Mouse (Mus musculus) macrophage (primary cell): ENCODE measurements around the gene G430095P16Rik. TPM values are rescaled to one million over a fixed set of nuclear protein-coding genes. Genes with fewer than 3 reads are reported as not detected.

ENCODE experiments used
- H3K27ac ChIP-seq: fragments of 350-480 bp; formaldehyde crosslinking; 2 replicates; pipeline ENCODE4 v1.9.0; 2021
- H3K36me3 ChIP-seq: fragments of 350-480 bp; formaldehyde crosslinking; 2 replicates; pipeline ENCODE4 v1.9.0; 2021; ENCODE audit errors: inconsistent target
- H3K4me3 ChIP-seq: fragments of 350-480 bp; formaldehyde crosslinking; 2 replicates; pipeline ENCODE4 v1.9.0; 2021; ENCODE audit errors: inconsistent target
- H3K79me2 ChIP-seq: fragments of 350-480 bp; formaldehyde crosslinking; 2 replicates; pipeline ENCODE4 v1.9.0; 2021; ENCODE audit errors: inconsistent target
- WGBS: methylation state at CpG from one replicate; pipeline ENCODE4 v1.1.7; 2026; ENCODE audit warnings: inconsistent platforms; ENCODE audit not compliant: missing documents; 5-methylcytosine and 5-hydroxymethylcytosine counted together
- polyA plus RNA-seq: library from polyadenylated mRNA; stranded (reverse); fragments of 250-400 nt; gene quantifications from 3 replicates; pipeline ENCODE4 v1.2.4, GENCODE M21; 2018; ENCODE audit warnings: inconsistent platforms

Gene G430095P16Rik
- polyA plus RNA-seq, 1 experiment from 2014 or later, result not detected

DNA sequence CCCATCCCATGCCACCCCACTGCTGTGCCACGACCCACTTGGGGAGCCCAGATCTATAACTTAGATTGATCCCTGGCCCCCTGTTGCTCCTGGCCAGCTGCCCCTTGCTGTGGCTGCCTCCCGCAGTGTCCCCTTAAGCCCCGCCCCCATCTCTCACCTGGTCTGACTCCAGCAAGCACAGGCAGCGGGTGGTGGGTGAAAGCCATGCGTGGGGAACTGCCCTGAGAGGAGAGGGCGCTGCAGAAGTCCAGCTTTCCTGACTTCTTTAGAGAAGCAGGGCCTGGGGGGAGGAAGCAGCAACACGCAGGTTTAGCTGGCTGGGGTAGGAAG lies 729 bp downstream of the G430095P16Rik start:
- Histone ChIP-seq H3K4me3 (no peak overlapping the region), H3K36me3 (no peaks in the 10 kb centered on the region), H3K27ac (peak overlapping the region; percentile 25), H3K79me2 (no peaks in the 10 kb centered on the region)
- WGBS, result 27% methylated on average over 7 of the region's 7 CpGs

DNA sequence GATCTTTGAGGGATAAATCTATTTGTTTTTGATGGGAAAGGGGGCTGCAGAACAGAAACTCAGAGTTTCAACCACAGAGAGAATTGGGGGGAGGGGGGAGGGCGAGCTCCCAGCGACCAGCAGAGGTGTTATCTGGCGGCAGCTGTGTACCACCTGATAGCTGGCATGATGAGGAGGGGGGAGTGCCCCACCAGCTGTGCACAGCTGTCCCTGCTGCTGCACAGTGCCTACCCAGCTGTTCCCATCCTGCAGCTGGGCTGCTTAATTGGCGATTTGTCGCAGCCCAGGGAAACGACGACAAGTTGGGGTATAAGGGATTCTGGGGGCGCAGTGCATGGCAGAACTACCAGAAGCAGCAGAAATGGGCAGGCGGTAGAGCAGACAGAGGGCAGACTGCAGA lies 1.9 kb downstream of the G430095P16Rik start:
- Histone ChIP-seq H3K27ac (peak overlapping the region; percentile 40; the same call in 1 of the 2 replicates), H3K79me2 (no peaks in the 10 kb centered on the region), H3K4me3 (no peak overlapping the region), H3K36me3 (no peaks in the 10 kb centered on the region)
- 60% methylated on average over 9 of the region's 9 CpGs for WGBS

DNA sequence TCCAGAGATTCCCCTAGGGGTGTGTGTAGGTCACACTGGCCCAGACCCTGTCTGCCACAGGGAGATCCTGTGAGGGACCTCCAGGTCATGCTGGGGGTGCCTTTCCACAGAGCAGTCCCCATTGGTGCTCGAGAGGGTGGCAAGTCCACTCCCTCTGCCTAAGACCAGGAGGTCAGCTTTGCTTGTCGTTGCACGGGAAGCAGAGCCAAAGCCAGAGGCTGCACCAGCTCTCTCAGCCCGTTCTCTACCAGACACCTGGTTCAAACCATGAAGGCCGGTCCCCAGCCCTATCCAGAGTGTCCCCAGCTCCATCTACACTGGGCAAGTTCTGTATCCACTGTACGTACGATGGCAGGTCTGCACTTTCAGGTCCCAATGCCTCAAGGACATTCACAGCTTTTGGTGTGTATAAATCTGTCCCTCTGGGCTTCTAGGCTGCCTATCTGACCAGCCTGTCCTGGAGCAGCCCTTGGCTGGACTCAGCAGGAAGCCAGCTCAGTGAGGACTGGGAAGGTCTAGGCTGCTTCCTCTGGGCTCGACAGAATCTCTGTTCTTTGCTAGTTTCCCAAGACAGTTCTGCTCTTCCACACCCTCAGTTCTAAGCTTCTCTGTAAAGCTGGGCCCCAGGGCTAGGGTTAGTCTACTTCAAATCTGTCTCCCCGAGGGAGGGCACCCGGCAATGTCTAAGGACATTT lies 2.6 kb downstream of the G430095P16Rik start:
- WGBS, result 51% methylated on average over 9 of the region's 10 CpGs
- H3K4me3 ChIP-seq, result no peak overlapping the region
- no peaks in the 10 kb centered on the region for H3K79me2 ChIP-seq
- H3K36me3 ChIP-seq, result no peaks in the 10 kb centered on the region
- H3K27ac ChIP-seq, result peak overlapping the region; percentile 40

DNA sequence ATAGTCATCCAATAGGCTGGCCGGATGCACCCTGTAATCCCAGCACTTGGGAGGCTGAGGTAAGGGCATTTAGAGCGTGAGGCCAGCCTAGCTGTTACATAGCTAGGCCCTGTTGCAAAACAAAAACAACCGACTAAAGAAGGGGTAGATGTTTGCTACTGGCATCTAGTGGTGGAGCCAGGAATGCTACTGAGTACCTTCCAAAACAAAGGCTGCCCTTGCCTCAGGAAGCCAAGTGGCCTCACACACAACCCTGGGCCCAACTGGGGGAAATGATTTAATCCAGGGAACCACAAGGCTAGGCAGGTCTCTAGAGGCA lies 3.1 kb downstream of the G430095P16Rik start:
- H3K79me2 ChIP-seq, result no peaks in the 10 kb centered on the region
- WGBS, result 4% methylated on average over 3 of the region's 3 CpGs
- H3K4me3 ChIP-seq, result no peak overlapping the region
- H3K36me3 ChIP-seq, result no peaks in the 10 kb centered on the region
- peak overlapping the region; percentile 40 for H3K27ac ChIP-seq

DNA sequence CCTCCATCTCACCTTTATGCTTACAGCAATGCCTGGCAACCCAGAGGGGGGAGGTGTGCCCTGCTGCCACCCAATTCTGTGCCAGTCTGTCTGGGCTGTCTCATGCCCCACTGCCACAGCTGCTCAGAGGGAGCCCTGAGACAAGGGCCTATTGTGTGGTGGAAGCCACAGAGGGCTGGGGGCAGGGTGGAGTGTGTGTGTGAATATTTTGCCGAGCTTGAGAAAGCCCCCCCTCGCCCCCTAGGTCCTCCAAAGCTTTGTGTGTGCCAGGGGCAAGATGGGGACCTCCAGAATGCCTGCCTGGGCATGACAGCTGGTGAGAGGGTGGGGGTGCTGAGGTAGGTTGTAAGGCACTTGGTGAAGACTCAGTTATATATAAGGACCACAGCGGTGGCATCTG lies 5.7 kb downstream of the G430095P16Rik start:
- Histone ChIP-seq H3K27ac (no peak overlapping the region), H3K79me2 (no peaks in the 10 kb centered on the region), H3K36me3 (no peaks in the 10 kb centered on the region), H3K4me3 (no peak overlapping the region)
- WGBS, result 63% methylated on average over 3 of the region's 3 CpGs

DNA sequence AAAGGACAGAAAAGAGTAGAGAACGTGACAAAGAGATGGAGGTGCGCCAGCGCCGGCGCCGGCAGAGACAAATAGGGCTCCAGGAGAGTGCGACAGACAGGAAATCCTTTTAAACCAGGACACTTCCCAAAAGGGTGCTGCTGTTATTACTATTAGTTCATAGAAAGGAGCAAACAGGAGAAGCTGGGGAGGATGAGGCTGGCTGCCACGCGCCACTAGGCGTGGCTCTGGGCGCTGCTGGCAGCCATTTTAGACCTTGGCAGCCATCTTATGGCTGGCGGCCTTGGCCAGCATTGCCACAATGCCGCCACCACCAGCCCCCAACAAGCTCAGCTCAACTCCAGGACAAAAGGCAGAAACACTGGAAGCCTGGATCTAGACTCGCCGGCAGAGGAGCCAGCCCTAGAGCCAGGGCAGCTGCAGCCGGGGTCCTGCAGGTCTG lies 7.1 kb downstream of the G430095P16Rik start:
- H3K36me3 ChIP-seq, result no peaks in the 10 kb centered on the region
- no peak overlapping the region for H3K27ac ChIP-seq
- H3K79me2 ChIP-seq, result no peaks in the 10 kb centered on the region
- H3K4me3 ChIP-seq, result no peak overlapping the region
- 90% methylated on average over 14 of the region's 16 CpGs for WGBS

DNA sequence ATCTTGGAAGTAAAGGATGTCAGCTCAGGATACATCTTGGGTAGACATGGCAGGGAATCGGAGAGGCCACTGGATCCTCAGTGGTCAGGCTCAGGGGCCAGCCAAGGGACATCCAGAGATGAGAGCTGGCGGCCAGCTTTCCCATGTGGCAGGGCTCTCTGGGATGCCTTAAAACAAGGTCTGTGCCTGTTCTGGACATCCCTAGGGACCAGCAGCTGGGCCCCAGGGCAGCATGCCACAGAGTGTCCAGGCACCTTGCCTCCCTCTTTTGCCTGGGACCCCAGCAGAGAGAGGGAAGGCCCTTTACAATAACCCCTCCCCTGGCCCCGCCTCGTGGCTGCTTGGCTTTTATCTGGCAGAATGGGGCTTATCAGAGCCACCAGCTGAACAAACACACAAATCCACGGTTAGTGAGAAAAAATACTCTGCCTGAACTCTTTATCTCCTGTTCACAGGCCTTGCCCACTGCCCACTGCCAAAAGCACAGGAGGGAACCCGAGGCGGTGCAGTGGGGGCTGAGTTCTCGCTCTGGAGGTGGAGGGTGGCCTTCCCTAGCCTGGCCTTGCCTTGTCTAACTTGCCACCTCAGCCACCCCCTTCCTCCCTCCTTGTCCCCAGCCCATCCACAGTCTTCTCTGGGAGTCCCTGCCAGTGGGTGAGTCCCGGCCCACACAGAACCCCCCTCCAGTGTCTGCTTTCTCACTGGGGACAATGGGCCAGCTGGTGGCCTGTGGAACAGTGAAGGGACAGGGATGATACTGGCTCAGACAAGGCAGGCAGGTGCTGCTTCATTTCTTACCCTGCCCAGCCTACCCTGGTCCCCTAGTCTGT lies 7.9 kb downstream of the G430095P16Rik start:
- Histone ChIP-seq H3K4me3 (no peak overlapping the region), H3K79me2 (no peaks in the 10 kb centered on the region), H3K27ac (no peak overlapping the region), H3K36me3 (no peaks in the 10 kb centered on the region)
- 76% methylated on average over 9 of the region's 9 CpGs for WGBS

DNA sequence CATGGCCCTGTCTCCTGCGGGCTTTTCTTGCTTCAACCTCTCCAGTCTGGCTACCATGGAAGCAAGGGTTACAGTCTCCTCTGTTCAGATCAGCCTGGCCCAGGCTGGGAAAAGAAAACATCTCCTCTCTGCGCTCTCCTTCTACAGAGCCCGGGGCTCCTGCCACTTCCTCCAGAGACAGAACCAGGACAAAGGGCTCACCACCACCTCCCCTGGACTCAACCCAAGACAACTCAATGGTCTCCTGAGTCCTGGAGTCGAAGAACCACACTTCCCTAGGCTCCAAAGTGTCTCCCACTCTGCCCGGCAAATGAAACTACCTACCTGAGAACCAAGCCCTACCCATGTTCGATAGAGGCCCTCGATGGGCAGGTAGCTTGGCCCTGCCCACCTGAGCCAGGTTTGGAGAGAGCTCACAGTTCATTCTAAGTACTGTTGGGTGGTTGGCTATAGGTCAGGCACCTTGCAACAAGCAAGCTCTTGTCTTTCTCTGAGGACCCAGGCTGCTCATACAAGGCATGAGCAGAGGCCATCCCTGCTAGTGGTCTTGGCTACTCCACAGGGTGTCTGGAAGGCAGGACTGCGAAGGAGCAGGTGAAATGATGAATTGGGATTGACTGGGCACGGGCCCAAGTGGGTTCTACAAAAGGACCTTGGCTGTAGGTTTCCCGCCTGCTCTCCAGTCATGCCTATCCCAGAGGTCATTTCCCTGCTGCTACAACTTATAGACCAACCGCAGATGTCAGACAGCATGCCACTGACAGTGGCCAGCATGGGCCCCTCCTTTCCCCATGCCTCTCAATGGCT lies 8.8 kb downstream of the G430095P16Rik start:
- 77% methylated on average over 9 of the region's 11 CpGs for WGBS
- Histone ChIP-seq H3K36me3 (no peaks in the 10 kb centered on the region), H3K79me2 (no peaks in the 10 kb centered on the region), H3K27ac (no peak overlapping the region), H3K4me3 (no peak overlapping the region)

DNA sequence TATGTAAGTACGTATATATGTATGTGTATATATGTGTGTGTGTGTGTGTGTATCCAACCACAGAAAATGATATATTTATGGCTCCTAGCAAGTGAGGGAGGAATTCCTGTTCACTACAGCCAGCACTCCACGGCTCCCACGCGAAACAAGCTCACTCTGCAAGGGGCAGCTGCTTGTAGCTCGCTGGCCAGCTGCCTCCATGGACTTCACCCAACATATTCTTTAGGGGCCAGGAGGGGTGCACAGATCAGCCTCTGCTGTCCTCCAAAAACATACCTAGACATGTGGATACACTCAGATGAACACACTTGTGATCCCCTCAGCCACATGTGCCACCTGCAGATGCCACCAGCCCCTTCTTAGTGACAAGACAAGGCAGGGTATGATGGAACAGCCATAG lies 9.7 kb downstream of the G430095P16Rik start:
- H3K4me3 ChIP-seq, result no peak overlapping the region
- no peaks in the 10 kb centered on the region for H3K36me3 ChIP-seq
- H3K27ac ChIP-seq, result no peak overlapping the region
- 72% methylated on average over 5 of the region's 5 CpGs for WGBS
- H3K79me2 ChIP-seq, result no peaks in the 10 kb centered on the region

DNA sequence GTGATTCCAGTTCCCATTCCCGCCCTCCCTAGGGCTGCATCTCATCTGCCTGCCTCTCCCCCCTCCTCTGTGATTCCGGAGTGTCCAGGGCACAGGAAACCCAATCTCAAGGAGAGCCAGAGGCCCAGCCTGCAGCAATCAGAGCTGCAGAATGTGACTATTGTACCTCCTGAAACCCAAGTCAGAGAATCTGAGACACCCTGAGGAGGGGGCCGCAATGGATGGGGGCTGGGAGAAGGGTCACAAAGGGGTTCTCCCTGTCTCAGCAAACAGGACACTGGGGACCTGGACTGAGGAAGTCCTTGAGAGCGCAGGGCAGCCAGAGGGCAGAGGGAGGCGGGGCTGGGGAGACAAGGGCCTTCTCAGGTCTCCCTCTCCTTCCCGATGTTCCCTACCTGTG lies 10.2 kb downstream of the G430095P16Rik start:
- Histone ChIP-seq H3K27ac (no peak overlapping the region), H3K36me3 (no peaks in the 10 kb centered on the region), H3K79me2 (no peaks in the 10 kb centered on the region), H3K4me3 (no peak overlapping the region)
- 90% methylated on average over 6 of the region's 6 CpGs for WGBS

DNA sequence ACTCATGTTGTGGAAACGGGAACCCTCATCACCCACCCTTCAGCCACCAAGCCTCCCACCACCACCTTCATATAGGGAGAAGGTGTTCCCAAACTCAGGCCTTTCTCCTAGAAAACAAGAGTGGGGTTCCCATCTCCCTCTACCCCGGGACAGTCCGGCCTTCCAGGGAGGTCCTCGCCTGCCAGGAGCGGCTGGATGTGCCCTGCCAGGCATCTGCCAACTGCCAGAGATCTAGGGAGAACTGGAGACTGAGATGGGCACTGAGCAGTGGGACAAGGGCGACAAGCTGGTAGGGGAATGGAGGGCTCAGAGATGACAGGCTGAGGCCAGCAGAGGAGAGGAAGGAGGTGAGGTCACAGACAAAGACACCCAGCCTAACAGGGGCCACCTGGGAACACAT lies 11.2 kb downstream of the G430095P16Rik start:
- H3K36me3 ChIP-seq, result no peaks in the 10 kb centered on the region
- H3K4me3 ChIP-seq, result no peak overlapping the region
- no peaks in the 10 kb centered on the region for H3K79me2 ChIP-seq
- 89% methylated on average over 5 of the region's 6 CpGs for WGBS
- H3K27ac ChIP-seq, result no peak overlapping the region

DNA sequence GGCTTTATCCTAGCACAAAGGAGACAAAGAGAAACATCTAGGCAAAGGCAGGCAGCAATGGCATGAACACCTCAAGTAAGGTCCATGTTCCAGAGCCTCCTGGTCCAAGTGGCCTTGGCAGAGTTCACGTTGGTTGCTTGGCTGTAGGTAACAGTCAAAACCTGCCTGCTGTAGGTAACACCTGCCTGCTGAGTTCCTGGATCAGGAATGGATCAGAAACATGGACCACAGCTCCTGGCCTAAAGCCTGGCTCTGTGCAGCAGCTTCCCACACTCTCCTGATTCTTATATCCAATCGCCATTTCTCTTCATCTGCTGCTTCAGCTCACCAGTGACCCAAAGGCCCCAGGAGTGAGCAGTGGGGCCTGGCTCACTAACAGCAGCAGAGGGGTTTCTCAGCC lies 11.9 kb downstream of the G430095P16Rik start:
- Histone ChIP-seq H3K4me3 (no peak overlapping the region), H3K27ac (no peak overlapping the region), H3K36me3 (no peaks in the 10 kb centered on the region), H3K79me2 (no peaks in the 10 kb centered on the region)
- WGBS, result 100% methylated on average over 2 of the region's 2 CpGs

DNA sequence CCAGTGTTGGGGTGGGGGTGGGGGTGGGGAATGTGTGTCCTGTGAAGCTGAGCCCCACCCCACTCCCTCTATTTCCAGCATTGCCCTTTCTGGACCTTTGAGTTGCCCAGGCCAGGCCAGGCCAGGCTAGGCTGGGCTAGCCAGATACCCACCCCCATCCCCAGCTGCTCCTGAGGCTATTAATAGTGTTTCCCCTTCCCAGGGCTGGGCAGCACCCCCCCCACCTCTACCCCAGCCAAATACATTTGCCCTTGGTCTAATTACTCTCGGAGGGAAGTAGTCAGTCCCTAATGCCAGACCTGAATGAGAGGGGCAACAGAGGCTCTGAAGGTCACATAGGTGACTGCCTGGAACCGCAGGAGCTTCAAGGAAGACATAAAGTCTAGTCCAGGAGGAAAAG lies 12.8 kb downstream of the G430095P16Rik start:
- Histone ChIP-seq H3K4me3 (no peak overlapping the region), H3K27ac (no peak overlapping the region), H3K79me2 (no peaks in the 10 kb centered on the region), H3K36me3 (no peaks in the 10 kb centered on the region)
- WGBS, result 63% methylated on average over 2 of the region's 2 CpGs

DNA sequence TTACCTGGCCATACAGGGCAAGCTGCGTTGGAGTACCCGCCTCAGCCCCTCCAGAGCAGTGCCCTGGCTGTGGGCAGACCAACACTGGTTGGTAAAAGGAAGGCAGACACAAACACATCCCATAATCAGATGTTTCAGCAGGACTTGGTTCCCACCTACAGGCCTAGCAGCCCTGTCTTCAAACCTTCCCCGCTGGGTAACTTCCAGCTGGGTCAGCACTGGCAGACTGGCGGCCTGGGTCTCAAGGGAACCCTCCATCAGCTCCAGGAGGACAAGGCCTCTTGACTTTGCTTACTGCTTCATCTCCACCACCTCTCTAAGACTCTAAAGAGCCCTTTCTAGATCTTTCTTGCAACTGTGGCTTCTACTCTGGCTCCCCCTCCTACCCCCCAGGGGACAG lies 13.7 kb downstream of the G430095P16Rik start:
- H3K36me3 ChIP-seq, result no peaks in the 10 kb centered on the region
- H3K27ac ChIP-seq, result no peak overlapping the region
- H3K79me2 ChIP-seq, result no peaks in the 10 kb centered on the region
- no peak overlapping the region for H3K4me3 ChIP-seq
- 95% methylated on average over 4 of the region's 4 CpGs for WGBS

DNA sequence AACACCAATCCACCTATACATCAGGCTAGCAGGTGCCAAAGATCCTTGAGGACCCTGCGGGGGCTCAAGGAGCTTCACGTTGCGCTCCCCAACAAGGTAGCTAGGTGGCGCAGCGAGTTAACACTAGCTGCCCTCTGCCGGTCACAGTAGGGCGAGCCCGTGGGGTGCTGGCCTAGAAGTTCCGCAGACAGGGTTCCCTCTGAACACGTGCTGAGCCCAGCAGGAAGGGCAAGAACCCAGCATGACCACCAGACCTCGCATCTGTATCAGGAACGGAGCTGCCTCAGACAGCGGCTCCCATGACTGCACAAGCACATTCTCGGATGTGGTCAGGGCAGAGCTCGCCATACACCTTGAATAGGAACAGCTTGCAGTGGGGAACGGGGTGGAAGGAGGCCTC lies 14.8 kb downstream of the G430095P16Rik start:
- H3K27ac ChIP-seq, result no peak overlapping the region
- H3K79me2 ChIP-seq, result no peaks in the 10 kb centered on the region
- no peaks in the 10 kb centered on the region for H3K36me3 ChIP-seq
- H3K4me3 ChIP-seq, result no peak overlapping the region
- 3% methylated on average over 16 of the region's 16 CpGs for WGBS
